Comparison of ENCODE assay signal across 25 mouse cellular contexts in the genomic region with DNA sequence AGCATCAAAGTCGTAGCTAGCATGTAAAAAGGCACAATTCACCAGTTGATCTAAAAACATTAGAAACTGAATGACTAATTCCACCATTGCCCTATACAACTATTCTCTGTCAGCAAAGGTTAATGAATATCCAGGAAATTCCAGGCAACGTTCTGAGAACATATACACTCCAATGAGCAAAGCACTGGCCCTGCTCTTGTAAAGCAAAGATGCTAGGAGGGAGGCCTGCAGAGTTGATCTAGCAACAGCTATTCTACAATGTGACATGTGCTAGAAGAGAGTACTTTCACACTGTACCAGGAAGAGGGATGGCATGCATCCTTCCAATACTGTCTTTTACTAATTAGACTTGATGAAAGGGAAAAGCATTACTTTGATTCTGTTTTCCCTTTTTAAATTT.
"Had no signal": no experiment of that assay in that cellular context is flagged by ENCODE, and none has a peak within 500 bp of the region (broad histone marks: within the 10 kb centered on the region; RNA-seq: fewer than 3 reads in every experiment).

No protein-coding gene starts in this region.

- H3K4me1 ChIP-seq: heart, embryonic 10.5 days; hindbrain, embryonic 12.5 days; intestine, embryonic 15.5 days; liver, embryonic 13.5 days; liver, embryonic 15.5 days had no signal

- H3K4me2 ChIP-seq: heart, embryonic 12.5 days; hindbrain, embryonic 12.5 days; hindbrain, embryonic 14.5 days; intestine, embryonic 15.5 days; limb, embryonic 12.5 days; liver, embryonic 11.5 days; liver, embryonic 13.5 days; liver, embryonic 15.5 days had no signal

- H3K4me3 ChIP-seq: heart, embryonic 10.5 days; heart, embryonic 12.5 days; hindbrain, embryonic 10.5 days; hindbrain, embryonic 12.5 days; intestine, embryonic 15.5 days; layer of hippocampus, adult 2 months; left cerebral cortex, adult 2 months; limb, embryonic 10.5 days; limb, embryonic 12.5 days; liver, embryonic 13.5 days; liver, embryonic 15.5 days had no signal

- H3K36me3 ChIP-seq: heart, embryonic 10.5 days; heart, embryonic 12.5 days; hindbrain, embryonic 10.5 days; hindbrain, embryonic 12.5 days; intestine, embryonic 15.5 days; limb, embryonic 10.5 days; limb, embryonic 12.5 days; liver, embryonic 13.5 days; liver, embryonic 15.5 days had no signal

- H3K27ac ChIP-seq: heart, embryonic 10.5 days; hindbrain, embryonic 10.5 days; hindbrain, embryonic 12.5 days; hindbrain, embryonic 14.5 days; intestine, embryonic 15.5 days; layer of hippocampus, adult 2 months; left cerebral cortex, adult 2 months; limb, embryonic 10.5 days; limb, embryonic 12.5 days; liver, embryonic 13.5 days; liver, embryonic 15.5 days had no signal

- ATAC-seq: forebrain, postnatal 0 days; hindbrain, embryonic 16.5 days; inflammation-experienced regulatory T-cells, adult 6 months; intestine, embryonic 15.5 days; intestine, postnatal 0 days had no signal

- DNase-seq: forebrain, postnatal 0 days; gastrocnemius, postnatal 14 days; heart, adult 18-20 months; heart, postnatal 10 days; heart, postnatal 4 days; kidney, adult 2 months; kidney, postnatal 10 days; kidney, postnatal 36 days; liver; liver, embryonic 13.5 days had no signal

- H3K27me3 ChIP-seq: heart, embryonic 12.5 days; hindbrain, embryonic 12.5 days; intestine, embryonic 15.5 days; liver, embryonic 13.5 days; liver, embryonic 15.5 days had no signal

- H3K9me3 ChIP-seq: heart, embryonic 10.5 days; heart, embryonic 12.5 days; hindbrain, embryonic 10.5 days; hindbrain, embryonic 12.5 days; intestine, embryonic 15.5 days; limb, embryonic 10.5 days; limb, embryonic 12.5 days; liver, embryonic 13.5 days; liver, embryonic 15.5 days had no signal

- H3K9ac ChIP-seq: forebrain, postnatal 0 days; heart, embryonic 12.5 days; hindbrain, embryonic 12.5 days; hindbrain, embryonic 14.5 days; intestine, embryonic 15.5 days; limb, embryonic 12.5 days; liver, embryonic 13.5 days; liver, embryonic 15.5 days had no signal
